Mouse (Mus musculus) cerebellum, adult 11-12 months (tissue): ENCODE measurements around the gene Pbld1.
"Not testable (repeated sequence)": the region's sequence is repeated elsewhere in the genome, so short reads cannot be mapped to it uniquely, and the experiment has no call there.

ENCODE experiments used
- DNase-seq: peaks from one replicate; pipeline ENCODE4 v3.0.0; 2022

Gene Pbld1

DNA sequence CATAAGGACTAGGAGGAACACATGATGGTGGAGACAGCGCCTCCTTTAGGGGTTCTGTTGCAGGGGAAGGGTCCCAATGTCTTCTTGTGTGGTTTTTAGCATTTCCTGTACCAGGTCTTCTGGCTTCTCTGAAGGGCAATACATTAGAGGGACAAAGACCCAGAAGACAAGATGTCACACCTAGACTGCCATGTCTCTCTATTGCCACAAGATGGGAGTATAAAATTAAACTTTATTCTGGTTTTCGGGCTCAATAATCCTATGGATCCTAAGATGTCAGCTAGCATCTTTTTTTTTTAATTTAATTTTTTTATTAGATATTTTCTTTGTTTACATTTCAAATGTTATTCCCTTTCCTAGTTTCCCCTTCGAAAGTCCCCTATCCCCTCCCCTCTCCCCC is 16.8 kb upstream of the Pbld1 start:
- DNase-seq = no peak

DNA sequence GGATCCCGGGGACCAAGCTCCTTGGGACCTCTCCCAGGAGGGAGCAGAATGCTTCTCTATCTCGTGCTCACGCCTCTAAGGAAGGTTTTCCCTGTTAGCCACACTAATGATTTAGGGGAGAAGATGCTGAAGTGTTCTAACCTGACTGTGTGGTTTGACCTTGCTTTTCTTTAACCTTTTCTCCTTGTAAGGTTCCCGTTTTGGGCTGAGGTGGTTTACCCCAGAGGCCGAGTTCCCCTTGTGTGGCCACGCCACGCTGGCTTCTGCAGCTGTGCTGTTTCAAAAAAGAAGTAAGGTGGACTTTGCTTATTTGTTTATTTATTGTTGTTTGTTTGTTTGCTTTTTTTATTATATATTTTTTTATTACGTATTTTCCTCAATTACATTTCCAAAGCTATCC is 12.2 kb upstream of the Pbld1 start:
- no peak for DNase-seq

DNA sequence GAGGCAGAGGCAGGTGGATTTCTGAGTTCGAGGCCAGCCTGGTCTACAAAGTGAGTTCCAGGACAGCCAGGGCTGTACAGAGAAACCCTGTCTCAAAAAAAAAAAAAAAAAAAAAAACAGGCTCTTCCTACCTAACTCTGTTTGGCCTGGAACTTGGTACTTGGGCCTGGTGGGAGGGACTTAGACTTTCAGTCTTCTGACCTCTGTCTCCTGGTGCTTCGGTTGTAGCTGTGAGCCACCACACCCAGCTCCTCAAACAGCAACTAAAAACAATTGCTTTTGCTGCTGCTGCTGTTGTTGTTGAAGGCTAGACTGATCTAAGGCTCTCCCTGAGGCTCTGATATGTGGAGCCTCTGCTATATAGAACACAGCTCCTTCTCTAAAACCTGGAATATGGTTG is 10.9 kb upstream of the Pbld1 start:
- no peak for DNase-seq

DNA sequence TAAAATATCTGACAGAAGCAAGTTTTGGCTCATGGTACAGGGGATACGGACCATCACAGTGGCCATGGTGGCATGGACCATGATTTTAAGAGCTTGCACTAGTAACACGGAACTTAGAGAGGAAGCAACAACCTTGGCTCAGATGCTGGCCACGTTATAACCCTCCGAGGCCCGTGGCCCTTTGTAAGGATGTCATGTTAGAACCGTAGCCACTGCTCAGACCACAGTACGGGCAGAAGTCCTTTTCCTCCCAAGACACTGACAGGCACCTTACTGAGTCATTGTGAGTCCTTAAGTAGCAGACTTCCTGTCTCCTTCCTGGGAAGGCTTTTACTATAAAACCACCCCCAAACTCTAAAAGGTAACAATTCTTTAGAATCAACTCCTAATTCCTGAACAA is 8.7 kb upstream of the Pbld1 start:
- DNase-seq = no peak

DNA sequence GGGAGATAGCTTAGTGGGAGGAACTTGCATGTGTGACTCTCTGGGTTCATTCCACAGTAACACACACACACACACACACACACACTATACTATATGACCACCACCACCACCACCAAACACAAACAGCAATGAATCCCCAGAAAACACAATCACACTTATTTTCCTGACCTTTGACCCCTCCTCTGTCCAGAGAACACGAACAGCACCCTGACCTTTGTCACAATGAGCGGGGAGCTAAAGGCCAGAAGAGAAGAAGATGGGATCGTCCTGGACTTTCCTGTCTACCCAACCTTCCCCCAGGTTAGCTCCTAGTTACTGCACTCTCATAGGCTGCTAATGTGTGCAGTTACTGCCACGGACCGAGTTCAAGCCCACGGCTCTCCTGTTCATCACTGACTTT is 8.0 kb upstream of the Pbld1 start:
- no peak for DNase-seq

DNA sequence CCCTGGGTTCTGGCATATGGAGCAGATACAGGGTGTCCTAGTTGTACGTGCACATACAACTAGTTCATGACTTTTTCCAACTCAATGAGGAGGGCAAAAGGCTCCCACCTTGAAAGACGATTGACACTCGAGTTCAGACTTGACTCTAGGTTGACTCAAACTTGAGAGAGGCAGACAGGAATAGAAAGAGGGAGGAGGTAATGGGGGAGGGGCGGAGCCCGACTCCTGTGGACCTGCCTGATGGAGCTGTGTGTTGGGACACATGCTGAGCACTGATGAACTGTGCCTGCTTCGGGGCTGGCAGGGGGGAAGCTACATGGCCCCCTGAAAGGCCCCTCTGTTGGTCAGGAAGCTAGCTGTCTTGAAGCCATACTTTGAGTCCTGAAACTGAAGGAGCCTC is 7.0 kb upstream of the Pbld1 start:
- DNase-seq = no peak

DNA sequence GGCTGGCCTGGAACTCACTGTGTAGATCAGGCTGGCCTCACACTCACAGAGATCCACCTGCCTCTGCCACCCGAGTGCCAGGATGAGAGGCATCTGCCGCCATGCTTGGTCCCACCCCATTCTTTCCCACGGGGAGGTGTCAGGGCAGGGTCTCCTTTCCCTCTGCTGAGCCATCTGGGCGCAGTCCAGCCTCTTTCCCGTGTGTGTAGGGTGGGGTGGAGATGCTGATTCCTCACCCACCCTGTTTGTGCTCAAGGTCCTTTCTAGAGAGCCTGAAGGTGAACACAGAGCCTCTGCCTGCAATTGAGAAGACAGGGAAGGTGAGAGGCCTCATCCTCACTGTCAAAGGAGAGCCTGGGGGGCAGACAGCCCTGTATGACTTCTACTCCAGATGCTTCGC is 5.9 kb upstream of the Pbld1 start:
- not testable (repeated sequence) for DNase-seq

DNA sequence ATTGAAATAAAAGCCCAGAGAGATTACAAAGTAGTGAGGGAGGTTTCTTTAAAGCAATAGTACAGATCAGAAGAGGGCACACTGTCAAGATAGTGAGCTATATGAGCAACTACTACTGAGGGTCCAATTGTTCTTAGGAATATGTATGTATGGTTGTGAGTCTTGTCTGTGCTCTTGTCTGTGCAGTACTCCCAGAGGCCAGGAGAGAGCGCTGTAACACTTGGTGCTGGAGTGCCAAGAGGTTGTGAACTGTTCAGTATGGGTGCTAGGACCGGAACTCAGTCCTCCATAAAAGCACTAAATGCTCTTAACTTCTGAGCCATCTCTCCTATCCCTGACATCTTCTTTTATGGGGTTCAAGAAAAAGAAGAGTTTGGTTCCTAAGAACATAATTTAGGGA is 5.4 kb upstream of the Pbld1 start:
- DNase-seq = no peak

DNA sequence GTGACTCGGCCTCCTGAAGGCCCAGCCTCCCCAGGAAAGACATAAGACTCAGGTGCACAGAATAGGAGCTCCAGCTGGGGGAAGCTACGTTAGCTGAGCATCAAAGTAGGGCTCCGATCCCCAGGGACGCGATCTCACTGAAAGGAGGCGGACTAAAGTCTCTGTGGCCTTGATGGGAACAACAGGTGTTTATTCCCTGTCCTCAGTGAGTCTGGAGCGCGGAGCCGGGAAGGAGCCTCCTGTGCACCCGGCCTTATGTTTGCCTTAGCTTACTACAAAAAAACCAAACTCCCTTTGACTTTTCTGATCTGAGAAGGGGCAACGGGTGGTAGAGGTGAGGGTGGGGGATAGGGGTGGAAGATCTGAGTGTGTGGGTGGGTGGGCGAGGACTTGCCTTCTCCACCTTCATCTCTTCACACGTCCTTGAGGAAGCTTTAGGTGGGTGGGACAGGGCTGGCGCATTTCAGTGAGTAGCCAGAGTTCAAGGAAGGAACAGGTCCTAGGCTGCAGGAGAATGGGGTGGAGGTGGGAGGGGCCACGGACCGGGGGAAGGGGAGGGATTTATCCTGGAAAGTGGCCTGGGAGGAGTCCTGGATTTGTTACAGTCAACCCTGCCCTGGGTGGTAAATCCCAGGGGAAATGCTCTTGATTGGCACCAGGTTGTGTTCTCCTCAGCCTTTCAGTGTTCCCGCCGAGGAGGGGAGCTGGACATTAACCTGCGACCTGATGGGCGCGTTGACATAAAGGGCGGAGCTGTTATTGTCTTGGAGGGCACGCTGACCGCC is 2.8 kb upstream of the Pbld1 start:
- no peak for DNase-seq

DNA sequence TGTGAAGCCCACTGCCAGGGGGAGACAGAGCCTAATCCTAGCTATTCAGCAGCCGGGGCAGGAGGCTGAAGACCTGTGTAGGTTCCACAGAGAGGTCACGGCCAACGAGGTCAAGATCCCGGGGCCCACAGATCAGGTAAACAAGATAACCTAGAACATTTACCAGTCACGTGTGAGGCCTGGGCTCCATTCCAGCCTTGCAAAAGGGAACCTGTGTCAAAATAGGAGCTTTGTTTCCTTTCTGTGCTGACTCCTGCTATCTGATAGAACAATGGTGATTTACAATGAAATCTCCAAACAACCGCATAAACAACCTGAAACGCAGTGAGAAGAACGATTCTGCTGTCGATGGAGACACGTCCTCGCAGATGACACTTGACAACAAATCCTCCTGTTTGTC is 444 bp downstream of the Pbld1 start:
- DNase-seq = no peak

DNA sequence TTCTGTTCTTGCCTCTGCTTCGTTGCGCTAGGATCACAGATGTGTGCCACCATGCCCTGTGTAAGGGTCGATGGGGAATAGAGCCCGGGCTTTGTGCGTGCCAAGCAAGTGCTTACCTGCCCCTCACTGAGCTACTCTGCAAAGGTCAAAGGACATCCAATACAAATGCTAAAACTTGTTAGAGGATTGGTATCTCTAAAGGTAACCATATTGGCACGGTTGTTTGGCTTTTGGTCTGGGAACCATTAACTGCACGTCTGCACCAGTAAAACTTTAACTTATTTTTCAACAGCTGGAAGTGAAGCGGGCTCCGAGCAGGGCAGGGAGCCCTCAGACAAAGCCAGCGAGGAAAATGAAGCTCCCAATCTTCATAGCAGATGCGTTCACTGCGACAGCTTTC is 1.3 kb downstream of the Pbld1 start:
- no peak for DNase-seq

DNA sequence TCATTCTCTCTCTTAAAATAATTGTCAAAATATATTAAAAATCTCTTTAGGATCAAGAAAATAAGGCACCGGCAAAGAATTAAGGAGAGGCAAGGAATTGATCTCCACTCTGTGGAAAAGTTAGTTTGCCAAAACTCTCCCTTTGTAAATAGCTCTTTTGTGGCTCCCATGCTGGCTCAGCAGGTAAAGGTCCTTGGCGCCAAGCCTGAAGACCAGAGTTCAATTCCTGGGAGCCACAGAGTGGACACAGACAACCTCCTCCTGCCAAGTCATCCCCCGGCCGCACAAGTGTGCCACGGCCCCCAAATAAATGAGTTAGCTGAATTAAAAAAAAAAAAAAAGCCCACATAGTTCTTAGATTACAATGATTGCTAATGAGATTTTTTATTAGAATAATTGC is 2.7 kb downstream of the Pbld1 start:
- no peak for DNase-seq

DNA sequence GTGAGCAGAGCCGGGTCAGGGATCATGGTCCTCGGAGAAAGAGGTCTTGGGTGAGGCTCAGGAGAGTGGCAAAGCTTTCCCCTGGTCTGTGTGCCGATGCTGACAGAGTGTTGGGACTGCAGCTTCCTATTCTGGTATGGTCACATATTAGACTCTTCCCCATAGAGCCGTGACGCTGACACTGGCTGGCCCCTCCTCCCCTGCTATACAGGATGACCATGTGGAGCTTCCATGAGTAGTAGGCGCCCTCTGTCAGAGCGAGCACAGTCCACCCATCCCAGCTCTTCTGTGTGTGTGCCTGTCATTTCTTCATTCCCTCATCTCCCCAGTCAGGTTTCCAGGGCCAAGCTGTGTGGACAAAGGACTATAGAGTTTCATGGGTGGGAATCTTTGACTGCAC is 3.4 kb downstream of the Pbld1 start:
- no peak for DNase-seq

DNA sequence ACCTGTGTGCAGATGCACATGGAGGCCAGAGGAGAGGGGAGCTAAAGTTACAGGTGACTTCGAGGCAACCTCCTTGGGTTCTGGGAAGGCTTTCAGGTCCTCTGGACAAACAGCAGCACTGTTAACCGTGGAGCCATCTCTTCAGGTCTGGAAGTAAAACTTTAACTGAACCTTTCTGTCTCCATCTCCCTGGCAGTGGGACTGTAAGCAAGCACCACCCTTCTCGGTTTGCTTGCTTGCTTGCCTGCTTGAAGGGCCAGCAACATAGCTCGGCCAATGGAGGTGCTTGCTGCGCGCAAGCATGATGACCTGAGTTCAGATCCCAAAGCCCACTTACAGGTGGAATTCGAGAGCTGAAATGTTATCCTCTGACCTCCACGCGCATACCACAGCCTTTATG is 4.6 kb downstream of the Pbld1 start:
- no peak for DNase-seq

DNA sequence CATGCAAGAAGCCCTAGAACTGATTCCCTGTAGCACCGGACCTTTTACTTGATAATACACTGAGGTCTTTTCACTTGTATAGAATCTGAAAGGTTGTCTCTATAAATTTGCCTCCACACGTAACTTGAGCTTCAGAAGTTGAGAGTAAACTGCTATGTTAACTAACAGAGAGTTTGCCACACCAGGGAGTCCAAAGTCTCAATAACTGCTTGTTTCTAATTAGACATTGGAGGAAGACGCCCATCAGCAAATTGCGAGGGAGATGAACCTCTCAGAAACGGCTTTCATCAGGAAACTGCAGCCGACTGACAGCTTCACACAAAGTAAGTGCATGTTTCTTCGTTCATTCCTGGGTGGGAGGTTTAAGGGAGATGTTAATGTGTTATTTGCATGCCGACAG is 5.6 kb downstream of the Pbld1 start:
- DNase-seq = no peak

DNA sequence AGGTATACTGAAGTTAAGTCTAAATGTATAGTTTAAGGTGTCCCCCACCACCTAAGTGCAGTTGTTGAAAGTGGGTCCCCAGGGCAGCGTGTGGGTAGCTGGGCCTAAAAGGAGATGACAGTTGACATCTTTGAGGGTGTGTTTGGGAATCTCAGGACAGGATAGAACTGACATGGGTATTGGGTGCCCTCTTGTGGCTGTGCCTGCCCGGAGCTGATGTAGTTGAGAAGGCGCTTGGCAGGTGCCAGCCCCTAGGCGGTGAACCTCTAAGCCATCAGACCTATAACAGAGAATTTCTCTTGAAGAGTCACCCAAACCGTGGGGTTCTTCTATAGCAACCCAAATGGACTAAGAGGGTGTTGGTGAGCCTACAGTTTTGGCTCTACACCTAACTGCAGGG is 6.0 kb downstream of the Pbld1 start:
- DNase-seq = peak; percentile 82

DNA sequence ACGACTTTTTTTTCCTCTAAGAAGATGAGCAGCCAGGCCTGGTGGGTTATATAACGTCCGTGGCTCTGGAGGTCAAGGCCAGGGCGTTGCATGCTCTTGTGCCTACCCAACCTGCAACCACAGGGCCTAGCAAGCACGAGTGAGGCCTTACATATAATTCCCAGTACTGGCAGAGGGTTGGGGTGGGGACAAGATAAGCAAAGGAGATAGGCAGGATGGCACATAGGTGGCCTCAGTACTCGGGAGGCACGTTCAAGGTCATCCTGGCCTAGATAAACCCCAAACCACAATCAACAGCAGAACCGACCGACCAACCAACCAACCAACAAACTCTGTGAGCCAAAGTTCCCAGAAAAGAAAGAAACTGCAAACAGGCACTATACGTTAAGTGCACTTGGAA is 26.3 kb downstream of the Pbld1 start:
- DNase-seq = no peak

DNA sequence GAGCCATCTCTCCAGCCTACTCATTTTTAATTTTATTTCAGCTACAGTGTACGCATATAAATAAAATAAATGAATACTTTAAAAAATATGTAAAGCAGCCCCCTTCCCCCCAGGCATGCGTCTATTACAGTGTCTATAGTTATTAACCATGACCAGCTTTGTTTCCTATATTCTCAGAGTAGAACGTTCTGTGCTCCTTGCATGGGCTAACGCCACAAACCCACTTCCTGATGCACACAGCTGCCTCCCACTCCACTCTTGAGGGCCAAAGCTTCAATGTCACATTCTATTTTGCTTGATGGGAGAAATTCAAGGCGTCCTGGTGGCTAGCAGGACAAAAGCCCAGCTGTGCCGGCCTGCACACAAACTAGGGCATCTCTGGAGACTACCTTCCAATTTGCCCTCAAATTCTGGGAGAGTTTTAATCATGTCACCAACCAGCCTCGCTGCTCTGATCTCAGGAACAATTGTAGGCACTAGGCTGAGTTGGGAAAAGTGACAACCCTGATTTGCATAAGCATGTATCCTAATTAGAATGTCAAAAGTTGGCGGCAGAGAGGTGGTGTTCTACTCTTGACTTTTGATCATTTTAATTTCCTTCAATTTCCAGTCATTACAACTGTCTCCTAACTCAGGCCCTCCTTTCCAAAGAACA is 29.3 kb downstream of the Pbld1 start:
- DNase-seq = no peak

DNA sequence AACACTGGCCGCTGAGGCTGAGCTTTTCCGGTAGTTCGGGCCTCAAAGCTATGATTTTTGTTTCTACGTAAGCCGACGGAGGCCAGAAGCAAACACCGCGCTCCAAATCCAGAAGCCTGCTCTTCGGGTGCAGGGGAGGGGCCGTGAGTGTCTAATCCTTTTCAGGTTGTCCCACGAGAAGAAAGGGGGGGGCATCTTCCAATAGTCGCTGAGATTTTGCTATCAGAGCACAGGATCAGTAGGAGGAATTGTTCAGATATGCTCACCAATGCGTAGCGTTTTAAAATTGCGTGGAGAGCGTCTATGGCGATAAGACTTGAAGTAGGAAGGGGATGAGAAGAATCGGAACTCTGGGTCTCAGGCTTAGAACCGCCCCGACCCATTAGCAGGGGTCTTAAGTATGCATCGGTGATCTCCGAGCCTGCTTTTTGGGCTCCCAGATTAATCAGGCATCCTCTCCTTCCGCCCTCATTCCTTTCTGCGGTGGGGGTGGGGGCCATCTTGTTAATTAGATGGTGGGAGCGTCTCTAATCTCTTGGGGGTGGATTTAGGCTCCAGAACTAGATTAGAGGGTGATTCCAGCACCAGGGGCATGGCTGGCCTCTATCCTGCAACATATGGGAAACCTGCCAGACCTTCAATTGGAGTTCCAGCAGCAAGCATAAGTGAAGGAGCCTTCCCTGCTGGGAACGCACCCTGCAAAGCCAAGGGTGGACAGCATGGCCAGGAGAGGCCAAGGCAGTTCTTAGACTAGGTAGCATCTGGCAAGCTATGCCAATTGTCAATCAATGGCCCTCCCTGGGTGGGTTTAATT is 30.0 kb downstream of the Pbld1 start:
- peak; percentile 72 for DNase-seq

DNA sequence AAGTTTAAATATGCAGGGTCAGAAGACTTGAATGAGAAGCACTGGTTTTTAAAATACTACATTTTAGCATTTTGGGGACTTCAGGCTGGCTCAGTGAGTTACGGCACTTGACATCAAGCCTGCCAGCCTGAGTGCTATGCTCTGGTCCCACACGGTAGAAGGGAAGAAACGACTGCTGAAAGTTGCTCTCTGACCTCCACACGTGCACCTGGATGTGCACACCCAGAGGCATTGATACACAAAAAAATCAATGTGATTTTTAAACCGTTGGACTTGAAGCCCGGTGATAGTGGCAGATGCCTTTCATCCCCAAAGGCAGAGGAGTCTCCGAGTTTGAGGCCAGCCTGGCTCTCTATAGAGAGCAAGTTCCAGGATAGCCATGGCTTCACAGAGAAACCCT is 32.0 kb downstream of the Pbld1 start:
- DNase-seq = no peak

DNA sequence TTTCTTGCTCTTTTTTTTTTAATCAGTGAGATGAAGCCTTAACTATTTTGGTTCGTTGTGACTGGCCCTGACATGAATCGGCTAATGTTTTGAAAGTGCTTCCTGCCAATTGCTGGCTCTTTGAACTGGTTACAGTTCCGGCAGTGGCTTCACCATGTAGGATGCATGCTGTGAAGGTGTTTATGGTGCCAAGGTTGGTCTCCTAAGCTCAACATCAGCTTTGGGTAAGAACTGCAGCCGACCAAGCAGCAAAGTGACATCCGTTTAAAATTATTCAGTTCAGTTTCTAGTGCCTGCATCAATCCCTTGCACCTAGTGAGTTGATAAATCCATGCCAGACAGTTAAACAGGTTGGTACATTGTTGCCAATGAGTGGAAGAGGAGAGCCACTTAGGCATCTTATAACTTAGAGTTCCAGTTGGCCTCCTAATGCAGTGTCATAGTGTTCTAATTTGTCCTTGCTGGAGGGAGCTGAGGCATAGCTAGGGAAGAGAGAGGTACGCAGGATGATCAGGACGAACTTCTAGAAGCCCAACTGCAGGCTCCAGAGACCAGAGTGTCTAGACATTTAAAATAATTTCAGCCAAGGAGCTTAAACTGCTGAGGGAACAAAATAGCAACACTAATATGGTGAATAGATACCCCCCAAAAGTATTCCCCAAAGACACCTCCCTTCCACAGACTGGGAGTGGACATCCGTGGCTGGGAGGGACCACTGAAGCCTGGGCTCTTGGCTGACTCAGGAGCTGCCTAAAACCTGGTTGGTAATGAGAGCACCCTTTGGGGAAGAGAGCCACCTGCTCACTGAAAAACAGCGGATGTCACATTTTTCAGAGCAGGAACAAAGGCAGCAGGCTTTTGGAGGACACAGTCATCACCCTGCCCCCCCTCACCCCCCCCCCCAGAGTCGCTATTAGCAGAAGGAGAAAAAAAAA is 32.9 kb downstream of the Pbld1 start:
- DNase-seq = peak; percentile 82

DNA sequence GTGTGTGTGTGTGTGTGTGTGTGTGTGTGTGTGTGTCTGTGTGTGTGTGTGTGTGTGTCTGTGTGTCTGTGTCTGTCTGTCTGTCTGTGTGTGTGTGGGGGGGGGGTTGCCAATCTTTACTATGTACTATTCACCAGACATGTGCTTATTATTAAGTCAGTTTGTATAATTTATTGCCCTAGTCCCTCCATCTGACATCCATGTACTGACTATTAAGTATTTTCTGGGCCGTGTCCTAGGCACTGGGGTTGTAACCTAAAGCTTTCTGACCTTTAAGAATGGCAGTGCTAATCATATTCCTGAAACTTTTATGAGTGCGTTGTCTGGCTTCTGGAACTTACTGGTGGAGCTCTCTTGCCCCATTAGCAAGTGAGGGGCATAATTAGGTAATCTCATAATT is 36.8 kb downstream of the Pbld1 start:
- DNase-seq = no peak

DNA sequence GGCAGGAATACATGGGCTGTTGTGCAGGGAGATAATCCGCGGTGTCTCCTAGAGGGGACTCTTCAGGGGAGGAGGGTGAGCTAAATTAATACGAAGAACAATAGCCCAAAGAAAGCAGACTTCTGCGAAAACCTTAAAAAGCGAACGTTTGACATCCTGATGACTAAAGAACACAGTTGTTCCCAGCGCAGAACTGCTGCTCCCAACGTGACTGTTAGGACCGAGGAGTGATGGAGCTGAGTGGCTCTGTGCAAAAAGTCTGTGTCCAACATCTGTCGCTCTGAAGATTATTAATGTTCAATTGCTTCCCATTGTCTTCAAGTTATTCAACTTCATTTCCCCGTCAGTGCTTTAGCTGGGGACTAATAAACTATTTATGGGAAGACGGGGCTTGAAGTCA is 38.2 kb downstream of the Pbld1 start:
- no peak for DNase-seq
